Mouse (Mus musculus): ENCODE results near the gene Cfap100. TPM values are rescaled to one million over a fixed set of nuclear protein-coding genes. Genes with fewer than 3 reads are reported as not detected.

The Cfap100 gene
- polyA plus RNA-seq (2012; rRNA removed) = 5.6 and 8.0 TPM in 2 replicates

DNA sequence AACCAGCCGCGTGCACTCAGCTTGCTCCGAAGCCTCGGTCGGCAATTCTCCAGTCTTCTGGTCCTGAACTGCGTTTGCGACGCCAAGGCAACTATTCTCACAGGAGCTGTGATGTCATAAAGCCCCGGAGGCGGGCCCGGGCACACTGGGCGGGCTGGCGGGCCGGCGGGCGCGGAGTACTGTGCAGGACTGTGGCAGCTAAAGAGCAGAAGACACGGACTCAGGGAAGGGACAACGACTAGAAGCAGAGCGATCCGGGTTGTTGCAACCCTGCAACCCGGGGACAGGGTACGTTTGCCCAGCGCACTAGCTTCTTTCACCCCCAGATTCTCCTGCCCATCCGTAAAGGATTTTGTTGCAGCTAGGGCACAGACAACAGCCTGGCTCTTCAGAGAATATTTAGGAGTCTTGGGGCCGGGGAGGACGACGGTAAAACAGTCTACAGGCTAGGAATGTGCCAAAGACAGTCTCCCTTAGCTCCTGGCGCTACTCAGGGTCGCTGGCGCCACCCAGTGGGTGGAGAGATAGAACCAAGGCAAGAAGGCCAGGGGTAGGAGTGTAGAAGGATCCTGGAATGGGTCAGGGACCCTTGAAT is at the start of gene Cfap100:
Gene Cfap100 (minus strand): TSS at position 418 of the 595 bp plus-strand sequence.
- TF ChIP-seq CTCF (IDR thresholded peaks at IDR 0.05; ENCODE audit: insufficient read depth, low read length) = peak; percentile 40; the same call in 1 of the 2 replicates
- no peak for TF ChIP-seq POLR2A (IDR thresholded peaks at IDR 0.05; ENCODE audit: borderline replicate concordance, extremely low read depth, low read depth, low read length)
- H3K4me3 ChIP-seq (replicated peaks; ENCODE audit: extremely low read depth, low read depth, low read length) = peak within 1 kb of the TSS; percentile 50
- WGBS = 1% methylated on average over 31 of the region's 31 CpGs
- DNase-seq = peak; percentile 56
- peaks cover 5% of the 10 kb centered on the region for H3K4me1 ChIP-seq (ENCODE audit: control insufficient read depth, insufficient read depth, low read length)

GRCm38 (mm10) chr6:90476941-90477518 is 48.4 kb upstream of the Cfap100 start:
- DNase-seq = no peak
- Histone ChIP-seq H3K4me1 (ENCODE audit: control insufficient read depth, insufficient read depth, low read length) (peaks cover 13% of the 10 kb centered on the region), H3K4me3 (replicated peaks; ENCODE audit: extremely low read depth, low read depth, low read length) (no peak overlapping the region)
- TF ChIP-seq POLR2A (IDR thresholded peaks at IDR 0.05; ENCODE audit: borderline replicate concordance, extremely low read depth, low read depth, low read length) = no peak
- no peak for TF ChIP-seq CTCF (IDR thresholded peaks at IDR 0.05; ENCODE audit: insufficient read depth, low read length)
- 29% methylated on average over 14 of the region's 14 CpGs for WGBS

DNA sequence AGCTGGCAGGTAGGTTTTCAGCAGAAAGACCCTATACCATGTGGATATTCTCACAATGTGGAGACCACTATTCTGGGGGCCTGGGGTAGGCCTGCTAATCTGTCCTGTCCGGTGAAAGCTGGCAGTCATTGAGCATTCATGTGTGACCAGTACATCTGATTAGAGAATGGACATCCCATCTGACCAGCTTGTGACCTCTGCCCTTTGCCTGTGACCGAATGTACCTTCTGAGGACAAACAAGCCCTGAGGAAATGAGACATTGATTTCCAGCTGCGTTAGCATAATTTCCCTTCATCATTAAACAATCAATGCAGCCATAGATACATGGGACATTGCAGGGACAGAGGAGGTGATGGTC is 47.2 kb upstream of the Cfap100 start:
- no peak for TF ChIP-seq CTCF (IDR thresholded peaks at IDR 0.05; ENCODE audit: insufficient read depth, low read length)
- no peak for TF ChIP-seq POLR2A (IDR thresholded peaks at IDR 0.05; ENCODE audit: borderline replicate concordance, extremely low read depth, low read depth, low read length)
- no peak for DNase-seq
- Histone ChIP-seq H3K4me3 (replicated peaks; ENCODE audit: extremely low read depth, low read depth, low read length) (no peak overlapping the region), H3K4me1 (ENCODE audit: control insufficient read depth, insufficient read depth, low read length) (peaks cover 24% of the 10 kb centered on the region)
- WGBS = 73% methylated on average over 3 of the region's 3 CpGs

GRCm38 (mm10) chr6:90475176-90475853 is 46.7 kb upstream of the Cfap100 start:
- DNase-seq = no peak
- no peak overlapping the region for H3K4me3 ChIP-seq (replicated peaks; ENCODE audit: extremely low read depth, low read depth, low read length)
- no peak for TF ChIP-seq CTCF (IDR thresholded peaks at IDR 0.05; ENCODE audit: insufficient read depth, low read length)
- no peak for TF ChIP-seq POLR2A (IDR thresholded peaks at IDR 0.05; ENCODE audit: borderline replicate concordance, extremely low read depth, low read depth, low read length)
- 82% methylated on average over 4 of the region's 4 CpGs for WGBS
- peaks cover 28% of the 10 kb centered on the region for H3K4me1 ChIP-seq (ENCODE audit: control insufficient read depth, insufficient read depth, low read length)

DNA sequence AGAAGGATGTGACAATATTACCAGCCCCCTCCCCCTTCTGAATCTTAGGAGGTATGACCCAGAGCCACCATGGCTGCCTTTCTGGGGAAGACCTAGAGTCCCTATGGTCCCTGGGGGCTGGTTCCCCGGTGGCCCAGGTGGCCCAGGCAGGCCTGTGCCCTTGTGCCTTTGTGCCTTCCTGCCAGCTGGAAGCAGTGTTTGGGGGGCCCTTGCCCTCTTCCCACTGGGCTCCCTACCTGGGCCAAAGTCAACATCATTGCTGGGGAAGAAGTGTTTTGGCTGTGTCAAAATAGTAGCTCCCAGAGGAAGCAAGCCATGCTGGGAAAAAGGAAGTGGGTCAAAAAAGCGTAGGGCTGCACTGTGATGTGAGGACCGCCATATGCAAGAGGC is 45.8 kb upstream of the Cfap100 start:
- TF ChIP-seq POLR2A (IDR thresholded peaks at IDR 0.05; ENCODE audit: borderline replicate concordance, extremely low read depth, low read depth, low read length) = no peak
- no peak for TF ChIP-seq CTCF (IDR thresholded peaks at IDR 0.05; ENCODE audit: insufficient read depth, low read length)
- no peak for DNase-seq
- 81% methylated on average over 3 of the region's 3 CpGs for WGBS
- Histone ChIP-seq H3K4me3 (replicated peaks; ENCODE audit: extremely low read depth, low read depth, low read length) (no peak overlapping the region), H3K4me1 (ENCODE audit: control insufficient read depth, insufficient read depth, low read length) (peaks cover 28% of the 10 kb centered on the region)

DNA sequence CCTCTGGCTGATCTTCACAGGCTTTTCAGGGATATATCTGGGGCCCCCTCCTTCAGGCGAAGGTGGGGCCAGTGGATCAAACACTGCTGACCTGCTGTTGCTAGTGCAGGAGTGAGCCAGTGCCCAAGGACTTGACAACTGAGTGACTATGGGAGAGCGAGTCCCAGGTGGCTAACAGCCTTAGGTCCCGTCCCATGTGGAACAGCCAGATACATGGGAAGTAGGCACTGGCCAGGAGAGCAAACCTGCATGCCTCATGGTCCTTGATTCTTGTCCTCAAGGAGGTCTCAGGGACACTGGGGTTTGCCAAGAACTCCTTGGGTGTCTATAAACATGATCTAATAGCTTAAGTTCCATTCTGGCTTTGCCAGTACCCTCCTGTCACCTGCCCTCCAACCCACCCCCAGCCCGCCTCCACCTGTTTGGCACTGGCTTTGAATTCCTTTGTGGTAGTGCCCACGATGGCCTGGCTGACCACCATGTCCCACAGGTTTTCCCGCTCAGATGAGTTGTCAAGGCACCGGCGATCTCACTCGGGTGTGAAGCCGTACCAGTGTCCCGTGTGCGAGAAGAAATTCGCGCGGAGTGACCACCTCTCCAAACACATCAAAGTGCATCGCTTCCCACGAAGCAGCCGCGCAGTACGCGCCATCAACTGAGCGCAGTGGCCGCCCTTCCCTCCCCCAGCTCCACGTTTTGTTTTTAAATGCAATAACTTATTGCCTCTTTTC is 45.2 kb upstream of the Cfap100 start:
- no peak for TF ChIP-seq POLR2A (IDR thresholded peaks at IDR 0.05; ENCODE audit: borderline replicate concordance, extremely low read depth, low read depth, low read length)
- TF ChIP-seq CTCF (IDR thresholded peaks at IDR 0.05; ENCODE audit: insufficient read depth, low read length) = no peak
- H3K4me3 ChIP-seq (replicated peaks; ENCODE audit: extremely low read depth, low read depth, low read length) = no peak overlapping the region
- peaks cover 31% of the 10 kb centered on the region for H3K4me1 ChIP-seq (ENCODE audit: control insufficient read depth, insufficient read depth, low read length)
- DNase-seq = no peak
- WGBS = 93% methylated on average over 24 of the region's 24 CpGs

- H3K4me1 ChIP-seq (ENCODE audit: control insufficient read depth, insufficient read depth, low read length) = peaks cover 33% of the 10 kb centered on the region
- WGBS = 89% methylated on average over 3 of the region's 3 CpGs
- no peak overlapping the region for H3K4me3 ChIP-seq (replicated peaks; ENCODE audit: extremely low read depth, low read depth, low read length)
- TF ChIP-seq POLR2A (IDR thresholded peaks at IDR 0.05; ENCODE audit: borderline replicate concordance, extremely low read depth, low read depth, low read length) (no peak), CTCF (IDR thresholded peaks at IDR 0.05; ENCODE audit: insufficient read depth, low read length) (no peak)
- no peak for DNase-seq
Observed at GRCm38 (mm10) chr6:90472697-90473096, 44.1 kb upstream of the Cfap100 start.

DNA sequence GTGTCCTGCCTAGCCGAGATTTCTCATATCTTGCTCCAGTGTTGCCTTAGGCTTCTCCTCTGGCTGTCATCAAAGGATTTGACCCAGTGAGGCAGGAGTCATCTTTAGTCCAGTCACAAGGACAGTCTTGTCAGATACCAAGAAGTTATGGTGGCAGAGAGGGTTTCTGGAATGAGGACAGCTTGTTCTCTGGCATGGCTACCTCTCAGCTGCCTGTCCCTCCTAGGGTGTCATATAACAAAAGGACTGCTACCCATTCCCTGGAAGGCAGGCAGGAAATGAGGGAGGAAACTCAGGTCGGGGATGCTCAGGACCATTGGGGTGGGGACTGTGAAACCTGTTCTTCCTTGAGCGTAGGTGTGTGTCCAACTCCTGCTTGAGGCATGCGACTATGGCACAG is 43.5 kb upstream of the Cfap100 start:
- WGBS = 60% methylated on average over 4 of the region's 4 CpGs

GRCm38 (mm10) chr6:90470947-90471541 is 42.4 kb upstream of the Cfap100 start:
- H3K4me3 ChIP-seq (replicated peaks; ENCODE audit: extremely low read depth, low read depth, low read length) = no peak overlapping the region
- H3K4me1 ChIP-seq (ENCODE audit: control insufficient read depth, insufficient read depth, low read length) = peaks cover 39% of the 10 kb centered on the region
- peak; percentile 36 for DNase-seq
- TF ChIP-seq POLR2A (IDR thresholded peaks at IDR 0.05; ENCODE audit: borderline replicate concordance, extremely low read depth, low read depth, low read length) (no peak), CTCF (IDR thresholded peaks at IDR 0.05; ENCODE audit: insufficient read depth, low read length) (no peak)
- WGBS = 24% methylated on average over 12 of the region's 12 CpGs

More for the DNA sequence above, 43.5 kb upstream of the Cfap100 start:
- Histone ChIP-seq H3K4me3 (replicated peaks; ENCODE audit: extremely low read depth, low read depth, low read length) (no peak overlapping the region), H3K4me1 (ENCODE audit: control insufficient read depth, insufficient read depth, low read length) (peaks cover 36% of the 10 kb centered on the region)
- no peak for DNase-seq
- no peak for TF ChIP-seq POLR2A (IDR thresholded peaks at IDR 0.05; ENCODE audit: borderline replicate concordance, extremely low read depth, low read depth, low read length)
- TF ChIP-seq CTCF (IDR thresholded peaks at IDR 0.05; ENCODE audit: insufficient read depth, low read length) = no peak
